Mouse (Mus musculus): ENCODE results near the gene Elp4.

Gene Elp4

GRCm38 (mm10) chr2:105903896-105904756, at the start of gene Elp4, which contains the start of gene Immp1l:
TSS of gene Elp4 (minus strand) at chr2:105904564.
TSS of gene Immp1l (plus strand) at chr2:105904638.
- peak; percentile 94 for DNase-seq (ENCODE audit: low spot score)

GRCm38 (mm10) chr2:105953862-105954261, 49.5 kb upstream of the Elp4 start:
- DNase-seq (ENCODE audit: low spot score) = no peak

- DNase-seq (ENCODE audit: low spot score) = no peak
These were observed 47.1 kb upstream of the Elp4 start for GRCm38 (mm10) chr2:105951350-105951940.

DNA sequence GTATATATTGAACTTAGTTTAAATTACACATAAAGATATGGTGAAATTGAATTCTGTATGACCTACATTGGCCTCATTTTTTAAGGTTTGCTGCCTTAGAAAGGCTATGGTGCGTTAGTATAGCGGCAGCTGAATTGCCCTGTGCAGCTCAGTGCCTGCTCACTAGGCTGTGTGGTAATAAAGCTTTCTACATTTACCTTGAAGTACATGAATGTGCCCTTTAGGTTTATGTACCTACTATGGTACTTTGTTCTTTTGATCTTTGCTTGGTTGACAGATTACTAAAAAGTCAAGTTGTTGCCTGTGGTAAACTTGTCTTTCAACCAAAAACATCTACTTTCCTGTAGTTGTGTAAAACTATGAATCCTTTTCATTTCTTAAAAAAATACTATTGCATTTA, 45.8 kb upstream of the Elp4 start:
- no peak for DNase-seq (ENCODE audit: low spot score)

GRCm38 (mm10) chr2:105917623-105918346, 13.4 kb upstream of the Elp4 start:
- no peak for DNase-seq (ENCODE audit: low spot score)

DNA sequence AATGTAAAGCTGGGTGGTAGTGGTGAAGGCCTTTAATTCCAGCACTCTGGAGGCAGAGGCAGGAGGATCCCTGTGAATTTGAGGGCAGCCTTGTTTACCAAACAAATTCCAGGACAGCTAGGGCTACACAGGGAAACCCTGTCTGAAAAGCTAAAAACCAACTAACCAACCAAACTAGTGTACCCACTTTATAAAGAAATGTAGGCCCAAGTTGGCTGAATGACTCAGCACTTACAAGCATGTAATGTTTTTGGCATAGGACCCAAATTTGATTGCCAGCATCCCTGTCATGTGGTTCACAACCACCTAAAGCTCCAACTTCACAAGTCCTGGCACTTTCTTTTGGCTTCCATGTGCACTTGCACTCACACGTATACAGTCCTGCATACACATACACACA, 12.3 kb upstream of the Elp4 start:
- DNase-seq (ENCODE audit: low spot score) = no peak

GRCm38 (mm10) chr2:105913655-105914366, 9.4 kb upstream of the Elp4 start:
- DNase-seq (ENCODE audit: low spot score) = no peak

- no peak for DNase-seq (ENCODE audit: low spot score)
These were observed 6.2 kb upstream of the Elp4 start for GRCm38 (mm10) chr2:105910611-105911010.

GRCm38 (mm10) chr2:105908351-105908750, 4.0 kb upstream of the Elp4 start:
- peak; percentile 23 for DNase-seq (ENCODE audit: low spot score)

DNA sequence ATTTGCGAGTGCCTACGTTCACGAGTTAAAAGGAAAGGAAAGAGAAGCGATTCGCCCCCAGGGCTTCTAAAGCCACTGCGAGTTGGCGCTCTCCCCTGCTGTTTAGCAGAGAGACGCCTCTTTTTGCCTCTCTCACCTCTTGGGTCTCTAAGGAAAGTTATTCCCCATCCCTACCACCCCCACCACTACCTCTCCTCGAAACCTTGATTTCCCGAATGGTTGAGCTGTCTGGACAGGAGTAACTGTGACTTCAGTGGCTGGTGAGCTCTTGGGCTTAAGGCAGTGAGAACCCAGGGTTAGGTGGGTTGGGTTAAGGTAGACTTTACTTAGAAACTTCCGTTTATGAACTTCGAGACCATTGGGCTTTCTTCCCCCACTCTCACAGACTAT, 388 bp upstream of the Elp4 start:
- DNase-seq (ENCODE audit: low spot score) = no peak

DNA sequence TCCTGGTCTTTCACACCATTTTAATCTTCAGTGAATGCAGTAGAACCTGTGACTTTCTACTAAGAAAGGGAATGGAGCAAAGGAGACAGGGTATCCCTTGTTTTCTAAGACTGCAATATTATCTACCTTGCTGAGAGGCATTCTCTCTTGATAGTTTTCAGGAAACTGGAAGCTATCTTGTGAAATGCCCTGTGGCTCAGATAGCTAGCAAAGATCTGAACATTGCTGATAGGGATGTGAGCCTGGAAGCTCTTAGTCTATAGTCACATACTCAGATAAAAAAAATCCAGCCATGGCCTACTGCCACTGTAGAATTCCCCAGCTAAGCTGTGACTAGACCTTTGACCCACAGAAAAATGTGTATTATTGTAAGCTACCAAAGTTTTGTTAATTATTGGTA, 13.5 kb downstream of the Elp4 start:
- no peak for DNase-seq (ENCODE audit: low spot score)

DNA sequence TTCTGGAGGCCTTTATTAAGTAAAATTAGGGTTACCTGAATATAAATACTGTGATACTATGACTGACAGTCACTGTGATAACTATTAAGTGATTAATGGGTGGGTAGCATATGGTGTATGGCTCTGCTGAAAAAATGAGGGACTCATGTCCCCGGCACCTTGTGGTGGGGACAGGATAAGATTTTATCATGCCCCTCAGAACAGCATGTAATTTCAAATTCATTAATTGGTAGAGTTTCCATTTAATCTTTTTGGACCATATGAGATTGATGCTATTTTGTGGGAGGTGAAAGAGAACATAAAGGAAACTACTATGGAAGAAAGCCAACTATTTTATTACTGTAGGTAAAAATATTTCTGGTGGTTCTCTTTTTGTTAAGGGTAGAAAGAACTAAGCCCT, 31.0 kb downstream of the Elp4 start:
- no peak for DNase-seq (ENCODE audit: low spot score)

DNA sequence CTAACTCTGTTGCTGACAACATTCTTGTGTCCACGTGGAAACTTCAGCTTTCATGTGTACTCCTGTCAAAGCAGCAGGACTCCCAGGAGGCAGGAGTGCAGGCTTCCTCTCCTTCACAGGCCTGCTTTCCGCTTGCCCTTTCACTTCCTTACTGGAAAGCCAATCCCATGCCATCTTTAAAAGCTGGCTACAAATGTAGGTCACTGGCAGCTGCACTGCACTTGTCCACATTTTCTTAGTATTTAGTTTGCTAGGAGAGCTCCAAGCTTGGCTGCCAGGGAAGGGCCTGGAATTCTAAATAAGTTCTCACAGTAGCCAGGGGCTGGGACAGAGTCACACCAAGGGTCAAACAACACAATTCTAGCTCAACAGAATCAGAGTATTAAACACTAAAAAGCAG, 49.6 kb downstream of the Elp4 start:
- no peak for DNase-seq (ENCODE audit: low spot score)

- DNase-seq (ENCODE audit: low spot score) = no peak
These were observed 51.4 kb downstream of the Elp4 start for GRCm38 (mm10) chr2:105852971-105853370.

GRCm38 (mm10) chr2:105851714-105852293, 52.6 kb downstream of the Elp4 start:
- DNase-seq (ENCODE audit: low spot score) = no peak

DNA sequence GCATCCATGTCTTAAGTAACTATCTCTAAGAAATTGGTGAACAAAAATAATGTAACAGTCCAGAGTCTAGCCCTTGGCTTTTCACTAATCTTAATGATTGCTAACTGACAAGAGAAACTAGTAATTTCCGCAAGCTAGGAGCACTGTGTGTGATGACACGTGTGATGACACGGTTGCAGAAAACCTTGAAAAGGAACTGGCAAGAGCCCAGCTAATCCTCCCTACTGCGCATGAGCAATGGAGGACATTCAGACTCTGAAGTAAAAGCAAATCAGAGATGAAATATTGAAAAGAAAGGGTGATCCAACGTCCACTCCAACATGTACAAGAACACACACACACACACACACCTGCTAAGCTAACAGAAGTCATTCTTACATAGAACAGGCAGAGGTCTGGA, 61.2 kb downstream of the Elp4 start:
- DNase-seq (ENCODE audit: low spot score) = no peak

DNA sequence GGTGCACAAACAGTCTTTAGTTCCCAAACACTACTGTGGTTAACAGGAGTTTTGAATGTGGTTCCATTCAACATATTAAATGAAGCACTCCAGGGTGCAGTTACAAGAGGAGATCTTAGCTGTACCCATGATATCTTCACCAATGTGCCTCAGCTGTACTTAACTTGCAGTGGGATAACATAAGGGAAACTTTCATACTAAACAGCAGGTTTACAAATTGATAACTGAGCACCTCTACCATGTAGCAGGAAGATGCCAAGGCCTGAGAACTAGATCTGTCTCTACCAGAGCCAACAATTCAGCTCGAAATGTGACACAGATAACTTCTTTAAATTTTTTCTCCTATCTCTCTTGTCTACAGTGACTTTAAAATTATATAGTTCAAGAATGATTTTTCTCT, 86.4 kb downstream of the Elp4 start:
- no peak for DNase-seq (ENCODE audit: low spot score)

- no peak for DNase-seq (ENCODE audit: low spot score)
These were observed 89.2 kb downstream of the Elp4 start for GRCm38 (mm10) chr2:105815170-105815569.

DNA sequence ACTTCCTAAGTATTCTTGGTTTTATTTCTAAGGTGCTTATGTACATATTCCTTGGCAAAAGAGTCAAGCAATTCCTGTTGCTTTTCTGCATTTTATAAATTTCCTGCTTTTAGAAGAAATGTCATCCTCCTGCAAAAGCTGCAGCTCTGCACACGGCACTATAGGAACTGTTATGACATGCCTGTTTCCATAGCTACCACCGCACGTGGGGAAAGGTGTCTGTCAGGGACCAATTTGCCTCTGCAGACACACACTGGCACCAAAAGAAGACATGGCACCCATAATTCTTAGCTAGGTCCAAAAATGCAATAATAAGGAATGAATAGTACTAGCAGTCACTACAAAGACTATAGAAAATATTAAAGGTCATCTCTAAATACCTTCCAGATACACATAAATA, 91.3 kb downstream of the Elp4 start:
- no peak for DNase-seq (ENCODE audit: low spot score)

DNA sequence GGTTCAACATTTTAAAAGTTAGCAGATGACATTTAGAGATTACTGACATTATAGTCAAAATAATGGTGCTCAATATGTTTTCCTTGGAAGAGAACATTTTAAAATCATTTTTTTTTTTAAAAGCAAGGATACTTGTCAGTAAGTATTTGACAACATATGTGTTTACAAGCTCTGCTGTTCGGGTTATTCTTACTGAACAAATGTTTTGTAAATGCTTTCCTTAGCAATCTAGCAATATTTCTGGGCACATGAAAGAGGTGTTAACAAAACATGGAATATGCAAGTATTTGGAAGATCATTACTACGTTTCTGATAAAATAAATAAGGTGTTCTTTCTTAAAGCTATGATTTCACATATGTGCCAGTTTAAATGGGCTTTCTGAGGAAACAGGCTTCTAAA, 94.1 kb downstream of the Elp4 start:
- DNase-seq (ENCODE audit: low spot score) = no peak

GRCm38 (mm10) chr2:105806571-105806970, 97.8 kb downstream of the Elp4 start:
- DNase-seq (ENCODE audit: low spot score) = no peak

- DNase-seq (ENCODE audit: low spot score) = no peak
These were observed 98.3 kb downstream of the Elp4 start for GRCm38 (mm10) chr2:105806047-105806446.

Measured in T-cell, adult 2 months (primary cell).